Mouse (Mus musculus) right cerebral cortex, postnatal 14 days (tissue): Measurements from ENCODE around the gene Drd3.

Source experiments
- DNase-seq: peaks from one replicate; pipeline ENCODE4 v3.0.0; 2022

Drd3 gene

GRCm38 (mm10) chr16:43802466-43802865, 48.6 kb downstream of the Drd3 start:
- DNase-seq = no peak

GRCm38 (mm10) chr16:43804364-43804763, 50.5 kb downstream of the Drd3 start:
- no peak for DNase-seq

DNA sequence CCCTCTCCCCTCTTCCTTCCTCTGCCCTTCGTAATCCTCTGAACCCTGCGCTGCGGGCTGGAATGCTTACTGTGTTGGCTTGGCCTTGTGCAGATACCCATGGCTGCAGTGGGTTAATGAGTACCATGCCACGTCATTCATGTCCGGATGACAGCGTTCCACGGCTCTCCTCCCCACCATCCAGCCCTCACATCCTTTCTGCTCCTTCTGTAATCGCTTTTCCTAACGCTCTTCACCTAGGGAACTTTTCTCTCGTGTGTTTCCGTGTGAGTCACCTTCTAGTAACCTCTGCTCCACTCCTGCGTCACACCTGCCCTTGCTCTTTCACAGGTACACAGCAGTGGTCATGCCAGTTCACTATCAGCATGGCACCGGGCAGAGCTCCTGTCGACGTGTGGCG, 53.2 kb downstream of the Drd3 start:
- DNase-seq = no peak

- DNase-seq = no peak
Observed at GRCm38 (mm10) chr16:43809429-43809828, 55.6 kb downstream of the Drd3 start.

GRCm38 (mm10) chr16:43811402-43811801, 57.6 kb downstream of the Drd3 start:
- DNase-seq = no peak

DNA sequence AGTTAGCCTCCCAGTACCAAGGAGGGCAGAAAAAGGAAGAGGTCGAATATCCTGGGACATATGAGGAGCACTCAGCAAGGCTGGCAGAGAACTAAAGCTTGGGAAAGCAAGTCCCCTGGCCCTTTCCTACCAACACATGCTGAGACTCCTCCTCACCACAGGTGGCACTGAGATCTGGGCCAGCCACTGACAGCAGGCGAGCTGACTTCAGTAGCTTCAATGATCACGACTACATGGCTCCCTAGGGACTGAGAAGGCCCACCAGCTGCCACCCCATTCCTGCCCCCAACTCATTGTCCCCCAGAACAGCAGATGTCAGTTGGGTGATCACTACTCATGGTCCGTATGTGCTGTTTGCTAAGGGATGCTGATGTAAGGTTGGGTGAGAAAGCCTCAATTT, 60.8 kb downstream of the Drd3 start:
- DNase-seq = no peak

GRCm38 (mm10) chr16:43816321-43816720, 62.5 kb downstream of the Drd3 start:
- no peak for DNase-seq

DNA sequence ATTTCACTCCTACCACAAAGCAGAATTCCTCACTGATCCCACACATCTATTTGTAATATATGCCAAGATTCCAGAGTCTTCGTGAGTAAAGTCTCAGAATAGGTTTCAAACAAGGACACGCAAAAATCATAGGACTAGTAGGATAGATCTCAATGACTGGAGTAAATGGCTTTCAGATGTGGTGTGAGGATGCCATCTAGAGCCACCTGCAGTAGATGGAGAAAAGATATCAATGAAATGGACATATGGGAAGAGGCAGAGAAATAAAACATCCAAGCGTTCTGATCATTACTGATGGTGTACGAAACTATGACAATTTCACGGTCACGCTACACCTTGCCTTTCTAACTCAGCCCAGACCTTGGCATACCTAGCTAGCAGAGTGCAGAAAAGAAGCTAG, 64.6 kb downstream of the Drd3 start:
- no peak for DNase-seq

- DNase-seq = no peak
Observed at GRCm38 (mm10) chr16:43827492-43827891, 73.7 kb downstream of the Drd3 start.

DNA sequence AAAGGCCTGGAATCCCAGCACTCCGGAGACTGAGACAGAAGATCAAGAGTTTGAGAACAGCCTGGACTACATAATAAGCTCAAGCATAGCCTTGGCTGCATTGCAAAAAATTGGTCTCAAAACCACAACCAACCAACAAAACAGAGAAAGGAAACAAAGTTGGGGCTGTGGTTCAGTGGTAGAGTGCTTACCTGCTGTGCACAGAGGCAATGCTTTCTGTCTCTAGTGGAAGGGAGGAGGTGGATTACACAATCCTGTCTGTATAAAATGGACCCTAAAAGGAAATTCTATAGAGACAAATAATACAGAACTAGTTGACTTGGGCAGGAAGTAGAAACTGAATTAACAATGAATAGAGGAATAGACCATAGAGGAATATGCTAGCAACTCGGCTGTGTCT, 78.1 kb downstream of the Drd3 start:
- no peak for DNase-seq

DNA sequence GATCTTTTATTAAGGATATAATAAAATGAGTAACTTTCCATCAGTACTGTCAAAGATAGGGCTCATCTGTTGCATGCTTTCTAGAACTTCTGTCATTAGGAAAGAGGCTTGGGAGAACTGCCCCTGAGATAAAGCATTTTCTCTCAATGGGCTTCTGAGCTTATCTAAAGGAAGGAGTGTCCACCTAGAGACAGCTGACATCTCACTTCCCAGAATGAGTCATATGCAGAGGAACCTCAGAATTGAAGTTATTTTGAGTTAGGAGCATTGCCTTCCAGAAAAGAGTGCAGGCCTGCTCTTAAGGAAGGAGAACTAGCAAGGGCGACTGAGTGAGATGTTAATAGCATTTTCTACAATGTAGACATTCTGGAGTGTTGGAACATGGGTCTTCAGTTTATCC, 87.4 kb downstream of the Drd3 start:
- DNase-seq = no peak

GRCm38 (mm10) chr16:43849839-43850238, 96.0 kb downstream of the Drd3 start:
- DNase-seq = no peak

DNA sequence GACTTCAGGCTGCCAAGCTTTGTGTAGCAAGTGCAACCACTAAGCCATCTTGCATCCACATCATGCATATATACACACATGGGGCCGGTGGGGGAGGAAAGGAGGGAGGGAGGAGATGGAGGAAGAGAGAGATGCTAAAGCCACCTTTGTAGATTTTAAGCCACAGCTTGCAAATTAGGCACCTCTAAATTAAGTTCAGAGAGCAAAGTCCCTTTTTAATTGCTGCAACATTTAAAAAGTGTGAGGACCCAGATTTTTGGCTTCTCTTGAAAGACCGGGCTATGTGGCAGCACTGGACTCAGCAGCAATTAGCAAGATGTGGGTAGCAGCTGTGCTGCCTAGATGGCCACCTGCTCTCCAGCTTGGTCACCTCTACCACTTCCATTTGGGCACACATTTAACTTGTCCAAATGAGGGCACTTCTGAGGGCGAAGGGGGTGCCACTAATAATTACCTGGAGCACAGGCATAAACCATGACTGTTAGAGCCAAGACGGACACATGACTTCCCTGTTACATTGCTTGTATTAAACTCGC, 105.2 kb downstream of the Drd3 start:
- DNase-seq = no peak

DNA sequence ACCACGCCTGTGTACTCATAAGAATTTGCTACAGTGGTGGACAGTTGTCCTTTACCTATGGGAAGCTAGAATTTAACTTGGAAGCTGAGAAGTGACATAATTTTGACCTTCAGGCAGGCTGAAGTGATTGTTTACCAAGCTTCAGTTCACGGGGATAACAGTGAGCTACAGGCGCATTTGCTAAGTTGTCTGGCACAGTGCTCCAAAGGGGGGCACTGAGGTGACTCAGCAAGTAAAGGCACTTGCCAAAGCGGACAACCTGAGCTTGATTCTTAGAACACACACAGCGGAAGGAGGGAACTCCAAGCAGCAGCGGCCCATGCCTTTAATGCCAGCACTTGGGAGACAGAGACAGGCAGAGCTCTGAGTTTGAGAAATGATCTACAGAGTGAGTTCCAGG, 106.8 kb downstream of the Drd3 start:
- no peak for DNase-seq

DNA sequence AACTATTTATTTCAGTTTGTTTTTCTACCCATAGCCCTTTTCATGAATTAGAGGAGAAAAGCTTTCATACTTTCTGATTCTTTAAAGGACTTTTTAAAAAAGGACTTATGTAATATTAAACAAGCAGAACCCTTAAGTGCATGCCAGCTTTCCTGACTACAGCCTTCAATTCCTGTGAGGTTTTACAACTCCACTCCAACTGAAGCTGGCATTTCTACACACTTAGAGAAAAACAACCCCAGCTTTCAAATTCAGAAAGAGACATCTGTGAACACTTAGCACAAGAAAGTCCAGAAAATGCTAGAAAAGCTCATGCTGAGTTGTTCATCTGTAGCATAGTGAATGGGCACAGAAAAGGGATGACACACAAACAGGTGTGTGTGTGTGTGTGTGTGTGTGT, 116.0 kb downstream of the Drd3 start:
- DNase-seq = no peak

GRCm38 (mm10) chr16:43871419-43871818, 117.6 kb downstream of the Drd3 start:
- DNase-seq = no peak
